Mouse (Mus musculus): ENCODE measurements around the gene Reep1.
"Not testable (repeated sequence)": the region's sequence is repeated elsewhere in the genome, so short reads cannot be mapped to it uniquely, and the experiment has no call there.

Gene Reep1

DNA sequence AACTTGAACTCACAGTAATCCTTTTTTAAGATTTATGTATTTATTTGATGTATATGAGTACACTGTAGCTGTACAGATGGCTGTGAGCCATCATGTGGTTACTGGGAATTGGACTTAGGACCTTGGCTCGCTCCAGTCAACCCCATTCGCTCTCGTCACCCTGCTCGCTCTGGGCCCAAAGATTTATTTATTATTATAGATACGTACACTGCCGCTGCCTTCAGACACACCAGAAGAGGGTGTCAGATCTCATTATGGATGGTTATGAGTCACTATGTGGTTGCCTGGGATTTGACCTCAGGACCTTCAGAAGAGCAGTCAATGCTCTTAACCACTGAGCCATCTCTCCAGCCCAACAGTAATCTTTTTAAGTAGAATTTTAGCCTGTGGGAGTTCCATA lies 139.5 kb downstream of the Reep1 start:
- not testable (repeated sequence) for DNase-seq (ENCODE audit: low spot score)
